Mouse (Mus musculus): ENCODE data around the gene Tmem175. TPM values are rescaled to one million over a fixed set of nuclear protein-coding genes. Genes with fewer than 3 reads are reported as not detected.

Tmem175 gene
- 26.4 and 29.0 TPM in 2 replicates for polyA plus RNA-seq (2014; fragmentation: Nextera tagmentation; extraction: Ambion mirVana)

GRCm38 (mm10) chr5:108629634-108630483, at the start of gene Tmem175, which contains the start of gene Gak:
Gene Tmem175, plus strand, starts transcription at chr5:108629770.
Gene Gak, minus strand, starts transcription at chr5:108629755.
- under 1% methylated on average over 58 of the region's 58 CpGs for WGBS
- peak; percentile 98 for ATAC-seq (ENCODE audit: insufficient read depth)
- peaks cover 9% of the 10 kb centered on the region for H3K4me1 ChIP-seq (ENCODE audit: insufficient read depth)

GRCm38 (mm10) chr5:108581361-108581891, 48.1 kb upstream of the Tmem175 start:
- Histone ChIP-seq H3K27me3 (ENCODE audit: insufficient read depth, low read length) (no peaks in the 10 kb centered on the region), H3K27ac (ENCODE audit: low read depth) (no peak overlapping the region), H3K4me1 (ENCODE audit: insufficient read depth) (no peaks in the 10 kb centered on the region), H3K4me2 (no peak overlapping the region), H3K9me3 (ENCODE audit: low read depth, low read length) (no peaks in the 10 kb centered on the region), H3K36me3 (ENCODE audit: insufficient read depth) (peaks cover 80% of the 10 kb centered on the region), H3K4me3 (ENCODE audit: low read depth, low read length) (no peak overlapping the region), H3K9ac (no peak overlapping the region)
- no peak for DNase-seq
- no peak for TF ChIP-seq CTCF (IDR thresholded peaks at IDR 0.05; ENCODE audit: low read depth)
- 86% methylated on average over 3 of the region's 3 CpGs for WGBS
- ATAC-seq (ENCODE audit: insufficient read depth) = no peak

More at GRCm38 (mm10) chr5:108629634-108630483, at the start of gene Tmem175, which contains the start of gene Gak:
- Histone ChIP-seq H3K4me3 (ENCODE audit: low read depth, low read length) (peak within 1 kb of the TSS; percentile 77), H3K27ac (ENCODE audit: low read depth) (peak within 1 kb of the TSS; percentile 88), H3K9me3 (ENCODE audit: low read depth, low read length) (no peaks in the 10 kb centered on the region), H3K9ac (peak within 1 kb of the TSS; percentile 93), H3K27me3 (ENCODE audit: insufficient read depth, low read length) (no peaks in the 10 kb centered on the region), H3K36me3 (ENCODE audit: insufficient read depth) (0 out of 2 replicates have a peak, but pooled peaks cover 2% of the 10 kb centered on the region), H3K4me2 (peak within 1 kb of the TSS; percentile 62)
- peak; percentile 98 for DNase-seq
- TF ChIP-seq CTCF (IDR thresholded peaks at IDR 0.05; ENCODE audit: low read depth) = no peak

- Histone ChIP-seq H3K27me3 (ENCODE audit: insufficient read depth, low read length) (no peaks in the 10 kb centered on the region), H3K27ac (ENCODE audit: low read depth) (no peak overlapping the region), H3K4me1 (ENCODE audit: insufficient read depth) (no peaks in the 10 kb centered on the region), H3K4me3 (ENCODE audit: low read depth, low read length) (no peak overlapping the region), H3K9ac (no peak overlapping the region), H3K9me3 (ENCODE audit: low read depth, low read length) (no peaks in the 10 kb centered on the region), H3K36me3 (ENCODE audit: insufficient read depth) (peaks cover 91% of the 10 kb centered on the region), H3K4me2 (no peak overlapping the region)
- no peak for ATAC-seq (ENCODE audit: insufficient read depth)
- no peak for TF ChIP-seq CTCF (IDR thresholded peaks at IDR 0.05; ENCODE audit: low read depth)
- 47% methylated on average over 1 of the region's 1 CpGs for WGBS
- DNase-seq = peak; percentile 5
Observed at GRCm38 (mm10) chr5:108599923-108600322, 29.6 kb upstream of the Tmem175 start.

- 86% methylated on average over 9 of the region's 9 CpGs for WGBS
- no peak overlapping the region for H3K4me3 ChIP-seq (ENCODE audit: low read depth, low read length)
- DNase-seq = no peak
Observed at GRCm38 (mm10) chr5:108602537-108602936, 27.0 kb upstream of the Tmem175 start.

GRCm38 (mm10) chr5:108610426-108610825, 19.1 kb upstream of the Tmem175 start:
- WGBS = 89% methylated on average over 1 of the region's 1 CpGs
- Histone ChIP-seq H3K4me1 (ENCODE audit: insufficient read depth) (no peaks in the 10 kb centered on the region), H3K4me2 (no peak overlapping the region), H3K9ac (no peak overlapping the region), H3K36me3 (ENCODE audit: insufficient read depth) (peaks cover 93% of the 10 kb centered on the region), H3K4me3 (ENCODE audit: low read depth, low read length) (no peak overlapping the region), H3K9me3 (ENCODE audit: low read depth, low read length) (no peaks in the 10 kb centered on the region), H3K27ac (ENCODE audit: low read depth) (no peak overlapping the region), H3K27me3 (ENCODE audit: insufficient read depth, low read length) (no peaks in the 10 kb centered on the region)
- TF ChIP-seq CTCF (IDR thresholded peaks at IDR 0.05; ENCODE audit: low read depth) = no peak
- DNase-seq (no peak), ATAC-seq (ENCODE audit: insufficient read depth) (no peak)

More at GRCm38 (mm10) chr5:108602537-108602936, 27.0 kb upstream of the Tmem175 start:
- H3K27ac ChIP-seq (ENCODE audit: low read depth) = no peak overlapping the region
- H3K9me3 ChIP-seq (ENCODE audit: low read depth, low read length) = no peaks in the 10 kb centered on the region
- peaks cover 92% of the 10 kb centered on the region for H3K36me3 ChIP-seq (ENCODE audit: insufficient read depth)
- H3K4me2 ChIP-seq = no peak overlapping the region
- no peak for TF ChIP-seq CTCF (IDR thresholded peaks at IDR 0.05; ENCODE audit: low read depth)
- H3K27me3 ChIP-seq (ENCODE audit: insufficient read depth, low read length) = no peaks in the 10 kb centered on the region
- no peaks in the 10 kb centered on the region for H3K4me1 ChIP-seq (ENCODE audit: insufficient read depth)
- H3K9ac ChIP-seq = no peak overlapping the region
- ATAC-seq (ENCODE audit: insufficient read depth) = no peak

- H3K9ac ChIP-seq = no peak overlapping the region
- no peaks in the 10 kb centered on the region for H3K4me1 ChIP-seq (ENCODE audit: insufficient read depth)
- no peak overlapping the region for H3K4me3 ChIP-seq (ENCODE audit: low read depth, low read length)
- WGBS = 74% methylated on average over 2 of the region's 2 CpGs
- H3K9me3 ChIP-seq (ENCODE audit: low read depth, low read length) = no peaks in the 10 kb centered on the region
- no peaks in the 10 kb centered on the region for H3K27me3 ChIP-seq (ENCODE audit: insufficient read depth, low read length)
- no peak for TF ChIP-seq CTCF (IDR thresholded peaks at IDR 0.05; ENCODE audit: low read depth)
- no peak overlapping the region for H3K4me2 ChIP-seq
- no peak for DNase-seq
- H3K27ac ChIP-seq (ENCODE audit: low read depth) = no peak overlapping the region
- H3K36me3 ChIP-seq (ENCODE audit: insufficient read depth) = peaks cover 64% of the 10 kb centered on the region
- no peak for ATAC-seq (ENCODE audit: insufficient read depth)
Observed at GRCm38 (mm10) chr5:108621870-108622269, 7.7 kb upstream of the Tmem175 start.

- ATAC-seq (ENCODE audit: insufficient read depth) = no peak
- Histone ChIP-seq H3K4me2 (no peak overlapping the region), H3K9ac (no peak overlapping the region), H3K27ac (ENCODE audit: low read depth) (no peak overlapping the region), H3K4me1 (ENCODE audit: insufficient read depth) (peaks cover 9% of the 10 kb centered on the region), H3K4me3 (ENCODE audit: low read depth, low read length) (no peak overlapping the region), H3K36me3 (ENCODE audit: insufficient read depth) (peaks cover 38% of the 10 kb centered on the region), H3K9me3 (ENCODE audit: low read depth, low read length) (no peaks in the 10 kb centered on the region), H3K27me3 (ENCODE audit: insufficient read depth, low read length) (no peaks in the 10 kb centered on the region)
- WGBS = 80% methylated on average over 4 of the region's 4 CpGs
- no peak for TF ChIP-seq CTCF (IDR thresholded peaks at IDR 0.05; ENCODE audit: low read depth)
- no peak for DNase-seq
Observed at GRCm38 (mm10) chr5:108626050-108626660, 3.4 kb upstream of the Tmem175 start.
